Mouse (Mus musculus) megakaryocyte, embryonic 14.5 days (primary cell): ENCODE measurements around the gene Wasf2.

Source experiments
- FLI1 ChIP-seq: IDR thresholded peaks from 2 replicates; pipeline ENCODE4 v1.6.1; 2012; ENCODE audit warnings: low read length, inconsistent platforms, mixed read lengths
- GATA1 ChIP-seq: IDR thresholded peaks from 3 replicates; pipeline ENCODE4 v1.6.1; 2012; ENCODE audit warnings: mixed read lengths, low read length, inconsistent platforms, borderline replicate concordance

- TF ChIP-seq GATA1 (no peak), FLI1 (no peak)
Observed at GRCm38 (mm10) chr4:133109335-133109801, 20.9 kb upstream of the Wasf2 start.
